Mouse (Mus musculus): ENCODE measurements around the gene Pgbd5.
"Not testable (repeated sequence)": the region's sequence is repeated elsewhere in the genome, so short reads cannot be mapped to it uniquely, and the experiment has no call there.

The Pgbd5 gene

GRCm38 (mm10) chr8:124430881-124431280, 8.6 kb downstream of the Pgbd5 start:
- DNase-seq (ENCODE audit: inconsistent ontology term) = no peak

GRCm38 (mm10) chr8:124429417-124429816, 10.0 kb downstream of the Pgbd5 start:
- no peak for DNase-seq (ENCODE audit: inconsistent ontology term)

- DNase-seq (ENCODE audit: inconsistent ontology term) = not testable (repeated sequence)
Observed at GRCm38 (mm10) chr8:124428721-124429120, 10.7 kb downstream of the Pgbd5 start.

- DNase-seq (ENCODE audit: inconsistent ontology term) = no peak
Observed at GRCm38 (mm10) chr8:124421413-124421812, 18.0 kb downstream of the Pgbd5 start.

- no peak for DNase-seq (ENCODE audit: inconsistent ontology term)
Observed at GRCm38 (mm10) chr8:124418927-124419326, 20.5 kb downstream of the Pgbd5 start.

- no peak for DNase-seq (ENCODE audit: inconsistent ontology term)
Observed at GRCm38 (mm10) chr8:124418185-124418584, 21.3 kb downstream of the Pgbd5 start.

GRCm38 (mm10) chr8:124416646-124417045, 22.8 kb downstream of the Pgbd5 start:
- no peak for DNase-seq (ENCODE audit: inconsistent ontology term)

- DNase-seq (ENCODE audit: inconsistent ontology term) = no peak
Observed at GRCm38 (mm10) chr8:124415789-124416188, 23.7 kb downstream of the Pgbd5 start.

GRCm38 (mm10) chr8:124415002-124415401, 24.5 kb downstream of the Pgbd5 start:
- no peak for DNase-seq (ENCODE audit: inconsistent ontology term)

- DNase-seq (ENCODE audit: inconsistent ontology term) = no peak
Observed at GRCm38 (mm10) chr8:124413244-124413965, 26.1 kb downstream of the Pgbd5 start.

- no peak for DNase-seq (ENCODE audit: inconsistent ontology term)
Observed at GRCm38 (mm10) chr8:124412496-124413243, 26.8 kb downstream of the Pgbd5 start.

- no peak for DNase-seq (ENCODE audit: inconsistent ontology term)
Observed at GRCm38 (mm10) chr8:124404471-124405260, 34.8 kb downstream of the Pgbd5 start.

GRCm38 (mm10) chr8:124403876-124404275, 35.6 kb downstream of the Pgbd5 start:
- DNase-seq (ENCODE audit: inconsistent ontology term) = peak; percentile 25

GRCm38 (mm10) chr8:124399403-124399861, 40.0 kb downstream of the Pgbd5 start:
- no peak for DNase-seq (ENCODE audit: inconsistent ontology term)

- DNase-seq (ENCODE audit: inconsistent ontology term) = peak; percentile 42
Observed at GRCm38 (mm10) chr8:124398843-124399402, 40.5 kb downstream of the Pgbd5 start.

- peak; percentile 56 for DNase-seq (ENCODE audit: inconsistent ontology term)
Observed at GRCm38 (mm10) chr8:124397321-124398065, 42.0 kb downstream of the Pgbd5 start.

GRCm38 (mm10) chr8:124396531-124396930, 42.9 kb downstream of the Pgbd5 start:
- no peak for DNase-seq (ENCODE audit: inconsistent ontology term)

GRCm38 (mm10) chr8:124395392-124395791, 44.1 kb downstream of the Pgbd5 start:
- DNase-seq (ENCODE audit: inconsistent ontology term) = no peak

- no peak for DNase-seq (ENCODE audit: inconsistent ontology term)
Observed at GRCm38 (mm10) chr8:124394951-124395350, 44.5 kb downstream of the Pgbd5 start.

GRCm38 (mm10) chr8:124393927-124394326, 45.5 kb downstream of the Pgbd5 start:
- DNase-seq (ENCODE audit: inconsistent ontology term) = no peak

- no peak for DNase-seq (ENCODE audit: inconsistent ontology term)
Observed at GRCm38 (mm10) chr8:124393013-124393412, 46.4 kb downstream of the Pgbd5 start.

Measured in Muller cell, postnatal 12 days (primary cell).